Mouse (Mus musculus) neutrophil, adult 59 days (primary cell): ENCODE data around the gene Gm45521. TPM values are rescaled to one million over a fixed set of nuclear protein-coding genes. Genes with fewer than 3 reads are reported as not detected.

ENCODE experiments used
- total RNA-seq, 2 experiments: library from RNA; stranded (reverse); gene quantifications; 1 replicate in 1 of 2; 2 replicates in 1 of 2; pipeline ENCODE4 v1.2.4; 2023

Gm45521 gene
- total RNA-seq, result not detected

DNA sequence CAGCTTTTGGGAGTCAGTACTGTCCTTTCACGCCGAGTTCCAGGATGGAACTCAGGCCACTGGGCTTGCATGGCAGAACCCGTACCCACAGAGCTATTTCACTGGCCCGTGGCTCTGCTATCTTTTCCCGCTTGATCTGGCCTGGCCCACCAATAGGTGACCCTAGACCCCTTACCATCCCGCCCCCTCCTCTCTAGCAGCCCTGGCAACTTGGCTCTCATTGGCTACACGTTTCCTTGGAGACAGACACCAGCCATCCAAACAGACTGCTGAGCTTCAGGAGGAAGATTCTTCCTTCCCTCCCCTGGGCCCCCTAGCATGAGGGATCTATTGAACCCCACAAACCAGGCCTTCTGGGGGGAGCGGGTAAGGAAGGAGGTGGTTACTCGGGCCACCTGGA lies at the start of gene Gm45521:
Gm45521 (plus strand) TSS at position 240 of the 400 bp plus-strand sequence.

DNA sequence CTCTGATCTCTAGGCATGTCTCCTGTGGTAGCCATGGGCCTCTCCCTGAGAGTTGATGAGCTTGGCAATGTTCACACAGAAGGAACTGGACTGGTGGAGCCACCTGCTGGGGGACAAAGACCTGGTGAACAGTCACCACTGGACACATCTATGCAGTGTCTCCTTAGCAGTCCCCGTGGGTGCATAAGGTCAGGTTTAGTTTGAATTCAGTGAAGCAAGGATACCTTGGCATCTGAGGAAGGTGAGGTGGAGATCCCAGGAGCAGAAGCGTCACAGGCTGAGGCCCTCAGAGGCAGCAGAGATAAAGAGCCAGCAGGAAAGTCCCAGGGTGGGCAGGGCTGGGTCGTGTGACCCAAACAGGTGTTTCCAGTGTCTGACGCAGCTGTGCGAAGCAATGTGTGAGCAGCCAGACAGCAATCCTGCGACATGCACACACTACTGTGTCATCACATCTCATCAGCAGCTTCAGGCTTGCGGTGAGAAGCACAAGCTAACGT lies 37.2 kb downstream of the Gm45521 start, which contains the start of gene Dnase1l3:
Dnase1l3 (minus strand) TSS at position 303 of the 497 bp plus-strand sequence.

DNA sequence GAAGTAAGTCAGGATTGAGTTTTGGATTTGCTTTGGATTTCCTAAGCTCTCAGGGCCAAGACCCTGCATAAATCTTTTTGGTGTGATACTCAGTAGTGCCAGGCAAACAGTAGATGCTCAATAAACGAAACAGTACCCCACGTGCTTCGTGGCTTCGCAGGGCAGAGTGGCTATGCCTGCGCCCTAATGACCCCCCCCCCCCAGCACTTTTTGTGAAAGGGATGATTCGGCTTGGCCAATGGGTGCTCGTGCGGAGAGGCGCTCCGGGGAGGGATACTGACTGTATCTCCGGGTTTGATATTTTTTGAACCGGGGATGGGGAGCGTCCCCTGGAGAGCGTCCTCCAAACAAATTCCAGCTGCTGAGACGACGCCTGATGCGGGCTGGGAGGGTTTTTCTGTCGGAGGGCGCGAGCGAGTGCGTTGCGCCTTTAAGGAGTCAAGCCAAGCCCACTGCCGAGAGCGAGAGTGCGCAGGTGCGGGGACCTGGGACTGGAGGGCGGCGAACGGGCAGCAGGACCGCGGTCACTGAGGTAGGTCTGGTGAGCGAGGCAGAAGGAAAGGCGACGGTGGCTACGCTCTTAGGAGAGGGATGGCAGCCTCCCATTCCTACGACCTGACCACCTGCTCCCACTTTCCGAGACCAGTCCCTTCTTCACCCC lies 45.5 kb downstream of the Gm45521 start, which contains the start of gene Abhd6:
Abhd6 (plus strand) TSS at position 471 of the 661 bp plus-strand sequence.

Other genes with a start within 250 kb of the Gm45521 start
- gene Gm26661, start 165.7 kb upstream of the Gm45521 start, total RNA-seq, result not detected
- 10 to 100 TPM in 1 of 2 experiments, 1 to 10 TPM in 1; 9.8 to 10.8 TPM for gene Flnb, start 139.3 kb upstream of the Gm45521 start, total RNA-seq
- gene Dnase1l3, start 37.3 kb downstream of the Gm45521 start, total RNA-seq, result under 1 TPM; 0.18 to 0.64 TPM
- gene Abhd6, start 45.6 kb downstream of the Gm45521 start, total RNA-seq, result under 1 TPM; 0.44 to 0.47 TPM
- gene Rpp14, start 123.1 kb downstream of the Gm45521 start, total RNA-seq, result 1 to 10 TPM; 4.6 to 5.0 TPM
- gene Pxk, start 140.9 kb downstream of the Gm45521 start, total RNA-seq, result 10 to 100 TPM; 54.7 to 58.6 TPM
- 10 to 100 TPM; 80.7 to 85.0 TPM for gene Pdhb, start 215.7 kb downstream of the Gm45521 start, total RNA-seq